Mouse (Mus musculus): Measurements from ENCODE around the gene C1qtnf3. TPM values are rescaled to one million over a fixed set of nuclear protein-coding genes. Genes with fewer than 3 reads are reported as not detected.
A peak's percentile ranks its signal among the peaks of the same experiment; 100 is the strongest.

C1qtnf3 gene
- polyA plus RNA-seq (2015; fragmentation: Nextera tagmentation; extraction: Ambion mirVana) = 0.15 and 0.32 TPM in 2 replicates

- WGBS = 84% methylated on average over 23 of the region's 23 CpGs
- ATAC-seq (replicated peaks) = no peak
- Histone ChIP-seq H3K9ac (replicated peaks) (no peak within 1 kb of the TSS), H3K4me1 (no peaks in the 10 kb centered on the region), H3K4me2 (replicated peaks) (no peak within 1 kb of the TSS), H3K4me3 (no peak within 1 kb of the TSS), H3K9me3 (no peaks in the 10 kb centered on the region), H3K27me3 (no peaks in the 10 kb centered on the region), H3K36me3 (no peaks in the 10 kb centered on the region), H3K27ac (replicated peaks) (no peak within 1 kb of the TSS)
These were observed at the start of gene C1qtnf3 for GRCm38 (mm10) chr15:10951951-10952759. C1qtnf3 (plus strand) TSS chr15:10952332.

- Histone ChIP-seq H3K27ac (replicated peaks) (no peak overlapping the region), H3K9me3 (no peaks in the 10 kb centered on the region), H3K4me2 (replicated peaks) (no peak overlapping the region), H3K36me3 (no peaks in the 10 kb centered on the region), H3K27me3 (no peaks in the 10 kb centered on the region), H3K4me3 (no peak overlapping the region), H3K4me1 (no peaks in the 10 kb centered on the region), H3K9ac (replicated peaks) (no peak overlapping the region)
- 91% methylated on average over 4 of the region's 4 CpGs for WGBS
- ATAC-seq (replicated peaks) = no peak
These were observed 49.8 kb upstream of the C1qtnf3 start for GRCm38 (mm10) chr15:10902360-10902759.

GRCm38 (mm10) chr15:10916611-10917311 is 35.4 kb upstream of the C1qtnf3 start:
- Histone ChIP-seq H3K4me1 (no peaks in the 10 kb centered on the region), H3K9ac (replicated peaks) (no peak overlapping the region), H3K36me3 (no peaks in the 10 kb centered on the region), H3K4me2 (replicated peaks) (no peak overlapping the region), H3K4me3 (no peak overlapping the region), H3K27ac (replicated peaks) (no peak overlapping the region), H3K9me3 (no peaks in the 10 kb centered on the region), H3K27me3 (no peaks in the 10 kb centered on the region)
- WGBS = 82% methylated on average over 4 of the region's 4 CpGs
- no peak for ATAC-seq (replicated peaks)

- Histone ChIP-seq H3K4me2 (replicated peaks) (no peak overlapping the region), H3K27ac (replicated peaks) (no peak overlapping the region), H3K4me1 (no peaks in the 10 kb centered on the region), H3K36me3 (no peaks in the 10 kb centered on the region), H3K27me3 (no peaks in the 10 kb centered on the region), H3K9ac (replicated peaks) (no peak overlapping the region), H3K4me3 (no peak overlapping the region), H3K9me3 (no peaks in the 10 kb centered on the region)
- WGBS = 90% methylated on average over 3 of the region's 3 CpGs
- ATAC-seq (replicated peaks) = no peak
These were observed 34.8 kb upstream of the C1qtnf3 start for GRCm38 (mm10) chr15:10917312-10917660.

GRCm38 (mm10) chr15:10920212-10920611 is 31.9 kb upstream of the C1qtnf3 start:
- H3K9me3 ChIP-seq = no peaks in the 10 kb centered on the region
- H3K9ac ChIP-seq (replicated peaks) = no peak overlapping the region
- no peaks in the 10 kb centered on the region for H3K36me3 ChIP-seq
- H3K4me3 ChIP-seq = no peak overlapping the region
- no peak overlapping the region for H3K4me2 ChIP-seq (replicated peaks)
- no peak overlapping the region for H3K27ac ChIP-seq (replicated peaks)
- no peak for ATAC-seq (replicated peaks)
- 84% methylated on average over 5 of the region's 5 CpGs for WGBS
- H3K4me1 ChIP-seq = no peaks in the 10 kb centered on the region
- H3K27me3 ChIP-seq = no peaks in the 10 kb centered on the region

- no peak for ATAC-seq (replicated peaks)
These were observed 31.1 kb upstream of the C1qtnf3 start for GRCm38 (mm10) chr15:10921064-10921463.

GRCm38 (mm10) chr15:10922061-10922460 is 30.1 kb upstream of the C1qtnf3 start:
- H3K27me3 ChIP-seq = no peaks in the 10 kb centered on the region
- no peaks in the 10 kb centered on the region for H3K4me1 ChIP-seq
- no peak for ATAC-seq (replicated peaks)
- H3K4me2 ChIP-seq (replicated peaks) = no peak overlapping the region
- no peak overlapping the region for H3K27ac ChIP-seq (replicated peaks)
- H3K36me3 ChIP-seq = no peaks in the 10 kb centered on the region
- no peak overlapping the region for H3K4me3 ChIP-seq
- no peak overlapping the region for H3K9ac ChIP-seq (replicated peaks)
- no peaks in the 10 kb centered on the region for H3K9me3 ChIP-seq

More at GRCm38 (mm10) chr15:10921064-10921463, 31.1 kb upstream of the C1qtnf3 start:
- H3K27me3 ChIP-seq = no peaks in the 10 kb centered on the region
- H3K4me3 ChIP-seq = no peak overlapping the region
- H3K9ac ChIP-seq (replicated peaks) = no peak overlapping the region
- H3K4me2 ChIP-seq (replicated peaks) = no peak overlapping the region
- H3K4me1 ChIP-seq = no peaks in the 10 kb centered on the region
- H3K27ac ChIP-seq (replicated peaks) = no peak overlapping the region
- 24% methylated on average over 4 of the region's 4 CpGs for WGBS
- no peaks in the 10 kb centered on the region for H3K36me3 ChIP-seq
- no peaks in the 10 kb centered on the region for H3K9me3 ChIP-seq

GRCm38 (mm10) chr15:10922570-10922969 is 29.6 kb upstream of the C1qtnf3 start:
- H3K27me3 ChIP-seq = no peaks in the 10 kb centered on the region
- no peak overlapping the region for H3K9ac ChIP-seq (replicated peaks)
- no peaks in the 10 kb centered on the region for H3K4me1 ChIP-seq
- no peaks in the 10 kb centered on the region for H3K9me3 ChIP-seq
- no peak overlapping the region for H3K27ac ChIP-seq (replicated peaks)
- no peaks in the 10 kb centered on the region for H3K36me3 ChIP-seq
- H3K4me3 ChIP-seq = no peak overlapping the region
- no peak overlapping the region for H3K4me2 ChIP-seq (replicated peaks)
- peak; percentile 68; the same call in 1 of the 2 replicates for ATAC-seq (replicated peaks)
- 5% methylated on average over 3 of the region's 3 CpGs for WGBS

- no peak overlapping the region for H3K4me3 ChIP-seq
- 72% methylated on average over 4 of the region's 4 CpGs for WGBS
These were observed 28.8 kb upstream of the C1qtnf3 start for GRCm38 (mm10) chr15:10923076-10923995.

GRCm38 (mm10) chr15:10927325-10927724 is 24.8 kb upstream of the C1qtnf3 start:
- H3K27me3 ChIP-seq = no peaks in the 10 kb centered on the region
- H3K36me3 ChIP-seq = no peaks in the 10 kb centered on the region
- WGBS = 70% methylated on average over 8 of the region's 8 CpGs
- no peak for ATAC-seq (replicated peaks)
- no peak overlapping the region for H3K9ac ChIP-seq (replicated peaks)
- no peak overlapping the region for H3K27ac ChIP-seq (replicated peaks)
- no peaks in the 10 kb centered on the region for H3K9me3 ChIP-seq
- H3K4me3 ChIP-seq = no peak overlapping the region
- no peaks in the 10 kb centered on the region for H3K4me1 ChIP-seq
- H3K4me2 ChIP-seq (replicated peaks) = no peak overlapping the region

More at GRCm38 (mm10) chr15:10923076-10923995, 28.8 kb upstream of the C1qtnf3 start:
- Histone ChIP-seq H3K9ac (replicated peaks) (no peak overlapping the region), H3K4me1 (no peaks in the 10 kb centered on the region), H3K27ac (replicated peaks) (no peak overlapping the region), H3K9me3 (no peaks in the 10 kb centered on the region), H3K4me2 (replicated peaks) (no peak overlapping the region), H3K27me3 (no peaks in the 10 kb centered on the region), H3K36me3 (no peaks in the 10 kb centered on the region)
- ATAC-seq (replicated peaks) = no peak

- ATAC-seq (replicated peaks) = no peak
- 94% methylated on average over 5 of the region's 5 CpGs for WGBS
- H3K27ac ChIP-seq (replicated peaks) = no peak overlapping the region
- no peaks in the 10 kb centered on the region for H3K36me3 ChIP-seq
- H3K9ac ChIP-seq (replicated peaks) = no peak overlapping the region
- H3K27me3 ChIP-seq = no peaks in the 10 kb centered on the region
- H3K4me1 ChIP-seq = no peaks in the 10 kb centered on the region
- no peak overlapping the region for H3K4me3 ChIP-seq
- H3K4me2 ChIP-seq (replicated peaks) = no peak overlapping the region
- H3K9me3 ChIP-seq = no peaks in the 10 kb centered on the region
These were observed 23.4 kb upstream of the C1qtnf3 start for GRCm38 (mm10) chr15:10928633-10929270.

All from forebrain, embryonic 15.5 days (tissue).